Mouse (Mus musculus) kidney, postnatal 10 days (tissue): ENCODE results near the gene Psen1.
A peak's percentile ranks its signal among the peaks of the same experiment; 100 is the strongest.

Experiments used
- DNase-seq: peaks from one replicate; pipeline ENCODE4 v3.0.0; 2021; ENCODE audit warnings: mixed read lengths

The Psen1 gene

DNA sequence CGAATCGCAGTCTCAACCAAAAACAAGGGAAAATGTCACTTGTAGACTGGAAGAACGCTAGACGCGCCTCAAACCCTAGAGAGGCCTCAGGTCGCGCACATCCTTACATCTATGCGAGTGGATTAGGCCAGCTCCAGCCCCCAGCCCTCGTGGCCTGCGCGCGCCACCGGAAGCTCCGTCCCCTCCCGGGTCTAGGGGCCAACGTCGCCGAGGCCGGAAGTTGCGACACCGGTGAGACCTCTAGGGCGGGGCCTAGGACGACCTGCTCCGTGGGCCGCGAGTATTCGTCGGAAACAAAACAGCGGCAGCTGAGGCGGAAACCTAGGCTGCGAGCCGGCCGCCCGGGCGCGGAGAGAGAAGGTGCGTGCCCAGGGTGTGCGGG, at the start of gene Psen1:
Gene Psen1, plus strand, starts transcription at position 219 of the 382 bp plus-strand sequence.
- peak; percentile 96 for DNase-seq

GRCm38 (mm10) chr12:83641233-83641632, 46.7 kb upstream of the Psen1 start:
- no peak for DNase-seq

DNA sequence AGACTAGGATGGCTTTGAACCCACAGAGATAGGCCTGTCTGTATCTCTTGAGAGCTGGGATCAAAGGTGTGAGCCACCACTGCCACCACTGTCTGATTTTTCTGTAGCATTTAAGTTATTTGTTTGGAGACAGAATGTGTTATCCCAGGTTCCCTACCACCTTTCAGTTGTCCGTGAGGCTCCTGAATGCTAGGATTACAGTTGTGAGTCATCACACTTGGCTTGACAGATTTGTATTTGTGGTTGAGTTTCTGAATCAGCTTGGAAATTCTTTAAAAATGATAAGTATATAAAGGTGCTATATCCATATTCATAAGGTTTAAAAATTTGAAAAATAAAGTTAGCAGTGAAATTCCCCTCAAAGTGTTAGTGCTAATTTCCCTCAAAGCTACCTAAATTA, 44.8 kb upstream of the Psen1 start:
- no peak for DNase-seq

DNA sequence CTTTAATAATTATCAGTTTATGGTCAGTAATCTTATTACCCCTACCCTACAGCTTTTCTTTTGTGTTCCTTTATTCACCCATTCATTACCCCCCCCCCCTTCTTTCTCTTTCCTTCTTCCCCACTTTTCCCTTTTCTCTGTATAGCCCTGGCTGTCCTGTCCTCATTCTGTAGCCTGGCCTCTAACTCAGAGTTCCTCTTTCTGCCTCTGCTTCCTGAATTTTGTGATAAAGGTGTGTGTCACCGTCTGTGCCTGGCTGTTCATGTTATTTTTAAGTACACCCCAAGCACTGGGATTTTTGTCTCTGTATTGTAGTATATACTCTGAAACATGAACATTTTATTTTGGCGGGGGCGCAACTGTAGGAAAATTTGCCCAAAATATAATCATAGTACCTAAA, 37.6 kb upstream of the Psen1 start:
- DNase-seq, result no peak

GRCm38 (mm10) chr12:83651414-83651813, 36.5 kb upstream of the Psen1 start:
- DNase-seq, result no peak

DNA sequence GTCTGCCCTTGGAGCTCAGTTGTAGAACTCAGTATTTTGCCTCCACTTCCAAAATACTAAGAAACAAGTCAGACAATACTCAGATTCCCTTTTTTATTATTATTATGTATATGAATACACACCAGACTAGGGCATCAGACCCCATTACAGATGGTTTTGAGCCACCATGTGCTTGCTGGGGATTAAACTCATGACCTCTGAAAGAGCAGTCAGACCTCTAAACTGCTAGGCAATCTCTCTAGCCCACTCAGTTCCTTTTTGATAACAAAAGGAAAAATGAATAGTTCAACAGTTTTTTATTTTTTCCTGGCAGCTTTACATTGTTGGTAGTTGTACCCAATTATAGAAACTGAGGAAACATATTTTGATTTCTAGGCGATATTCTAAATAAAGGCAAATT, 2.5 kb upstream of the Psen1 start:
- no peak for DNase-seq

DNA sequence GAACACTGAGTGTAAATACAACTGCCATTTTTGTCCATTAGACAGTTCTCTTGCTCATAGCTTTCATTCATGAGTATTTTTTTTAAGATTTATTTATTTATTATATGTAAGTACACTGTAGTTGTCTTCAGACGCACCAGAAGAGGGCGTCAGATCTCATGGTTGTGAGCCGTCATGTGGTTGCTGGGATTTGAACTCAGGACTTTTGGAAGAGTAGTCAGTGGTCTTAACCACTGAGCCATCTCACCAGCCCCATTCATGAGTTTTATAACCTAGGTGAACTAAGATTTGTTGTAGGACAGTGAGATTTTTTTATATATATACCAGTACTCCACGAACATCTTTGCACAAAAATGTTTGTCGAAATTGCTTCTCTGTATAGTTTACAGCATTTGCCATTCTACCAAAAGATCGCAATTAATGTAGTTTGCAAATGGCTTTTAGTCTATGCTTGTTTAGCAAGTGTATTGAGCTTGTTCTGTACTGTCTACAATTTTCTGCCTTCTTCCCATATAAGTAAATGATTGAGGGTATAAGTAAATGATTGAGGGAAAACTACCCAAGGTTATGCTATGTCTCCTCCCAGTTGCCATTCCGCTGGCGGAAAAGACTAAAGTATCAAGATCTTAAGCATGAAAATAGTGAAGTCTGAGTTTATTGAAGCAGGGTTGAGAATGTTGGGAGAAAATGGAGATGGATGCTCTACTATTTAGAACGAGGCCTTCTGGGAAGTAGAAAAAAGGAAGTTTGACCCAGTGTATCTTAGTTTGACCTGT, 1.2 kb upstream of the Psen1 start:
- peak; percentile 29 for DNase-seq

DNA sequence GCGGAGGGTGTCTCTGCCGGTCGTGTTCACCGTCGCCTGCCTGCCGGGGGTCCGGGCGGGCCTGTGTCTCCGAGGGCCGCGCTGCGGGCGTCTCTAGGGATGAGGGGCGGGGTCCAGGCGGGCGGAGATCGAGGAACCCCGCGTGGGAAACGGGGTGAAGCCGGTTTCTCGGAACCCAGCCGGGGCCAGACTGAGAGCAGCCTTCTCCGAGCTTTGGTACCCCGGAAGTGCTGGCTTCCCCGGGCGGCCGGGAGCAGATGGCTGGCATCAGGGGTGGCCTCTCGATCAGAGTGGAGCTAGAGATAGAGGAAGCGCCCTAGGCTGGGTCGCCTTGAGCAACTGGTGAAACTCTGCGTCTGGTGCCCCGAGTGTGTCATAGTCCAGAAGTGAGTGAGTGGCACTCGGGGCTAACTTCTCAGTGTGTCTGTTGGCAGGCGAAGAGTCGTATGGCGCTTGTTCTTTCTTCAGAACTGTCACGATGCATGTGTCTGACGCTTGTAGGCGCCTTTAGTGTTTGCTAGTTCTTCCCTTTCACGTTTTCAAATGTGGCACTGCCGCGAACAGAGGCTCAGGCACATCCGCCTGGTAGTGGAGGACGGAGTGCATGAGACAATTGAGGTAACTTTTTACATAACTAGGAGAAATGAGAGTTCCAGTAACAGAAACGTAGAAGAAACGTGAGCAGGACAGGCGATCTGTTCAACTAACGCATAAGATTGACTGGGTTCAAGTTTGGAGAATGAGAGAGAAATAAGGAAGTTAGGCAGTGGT, 549 bp downstream of the Psen1 start:
- DNase-seq, result no peak

- no peak for DNase-seq
Observed at GRCm38 (mm10) chr12:83689087-83689432, 1.1 kb downstream of the Psen1 start.

DNA sequence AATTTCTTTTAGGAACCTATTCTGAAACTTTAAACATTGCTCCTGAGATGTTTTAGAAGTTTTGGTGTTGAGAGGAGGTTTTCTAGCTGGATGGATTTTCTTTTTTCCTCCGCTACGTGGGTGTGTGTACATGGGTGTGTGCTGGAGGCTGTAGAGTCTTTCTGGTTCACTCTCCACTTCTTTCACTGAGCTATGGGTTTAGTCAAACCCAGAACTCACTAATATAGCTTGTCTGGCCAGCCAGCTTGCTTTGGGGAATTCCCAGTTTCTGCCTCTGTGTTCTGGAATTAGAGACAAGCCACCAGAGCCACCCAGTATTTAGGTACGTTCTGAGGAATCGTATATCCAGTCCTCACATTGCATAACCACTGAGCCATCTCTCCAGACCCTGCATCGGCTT, 6.1 kb downstream of the Psen1 start:
- DNase-seq, result no peak

GRCm38 (mm10) chr12:83694669-83695068, 6.7 kb downstream of the Psen1 start:
- DNase-seq, result no peak

DNA sequence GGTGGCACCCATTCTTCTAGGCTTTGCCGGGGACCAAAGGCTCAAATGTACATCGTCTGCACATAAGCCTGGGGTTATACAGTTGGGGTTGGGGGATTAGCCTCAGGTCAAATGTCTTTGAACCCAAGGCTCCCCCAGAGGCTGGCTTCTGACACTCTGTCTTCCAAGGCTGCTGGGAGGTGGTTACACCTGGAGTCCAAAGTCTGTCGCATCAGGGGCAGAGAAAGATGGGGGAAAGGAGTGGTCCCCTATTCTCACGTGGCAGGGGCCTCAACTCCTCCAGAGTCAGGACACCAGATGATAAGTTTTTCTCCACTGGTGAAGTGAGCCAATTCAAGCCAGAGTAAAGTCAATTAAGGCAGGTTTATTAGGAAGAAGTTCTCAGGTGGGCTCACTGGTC, 10.7 kb downstream of the Psen1 start:
- DNase-seq, result no peak

GRCm38 (mm10) chr12:83701608-83702007, 13.7 kb downstream of the Psen1 start:
- no peak for DNase-seq

GRCm38 (mm10) chr12:83702796-83703195, 14.8 kb downstream of the Psen1 start:
- no peak for DNase-seq

- no peak for DNase-seq
Observed at GRCm38 (mm10) chr12:83706951-83707350, 19.0 kb downstream of the Psen1 start.

GRCm38 (mm10) chr12:83708160-83709092, 20.5 kb downstream of the Psen1 start:
- no peak for DNase-seq

DNA sequence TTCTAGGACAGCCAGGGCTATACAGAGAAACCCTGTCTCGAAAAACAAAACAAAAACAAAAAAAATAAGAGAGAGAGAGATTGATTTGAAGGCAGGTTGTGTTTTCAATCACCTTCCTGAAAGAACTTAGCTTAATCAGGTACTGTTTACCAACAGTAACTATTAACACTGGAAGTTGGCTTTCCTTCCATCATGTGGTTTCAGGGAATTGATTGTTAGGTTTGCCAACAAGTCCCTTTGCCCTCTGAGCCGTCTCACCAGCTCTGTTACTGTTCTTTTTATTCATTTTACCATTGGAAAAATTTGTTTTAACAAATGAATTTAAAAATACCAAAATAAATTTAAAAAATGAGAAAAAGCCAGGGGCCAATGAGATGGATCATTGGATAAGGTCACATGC, 22.0 kb downstream of the Psen1 start:
- DNase-seq, result no peak

- peak; percentile 67 for DNase-seq
Observed at GRCm38 (mm10) chr12:83713749-83714148, 25.8 kb downstream of the Psen1 start.

DNA sequence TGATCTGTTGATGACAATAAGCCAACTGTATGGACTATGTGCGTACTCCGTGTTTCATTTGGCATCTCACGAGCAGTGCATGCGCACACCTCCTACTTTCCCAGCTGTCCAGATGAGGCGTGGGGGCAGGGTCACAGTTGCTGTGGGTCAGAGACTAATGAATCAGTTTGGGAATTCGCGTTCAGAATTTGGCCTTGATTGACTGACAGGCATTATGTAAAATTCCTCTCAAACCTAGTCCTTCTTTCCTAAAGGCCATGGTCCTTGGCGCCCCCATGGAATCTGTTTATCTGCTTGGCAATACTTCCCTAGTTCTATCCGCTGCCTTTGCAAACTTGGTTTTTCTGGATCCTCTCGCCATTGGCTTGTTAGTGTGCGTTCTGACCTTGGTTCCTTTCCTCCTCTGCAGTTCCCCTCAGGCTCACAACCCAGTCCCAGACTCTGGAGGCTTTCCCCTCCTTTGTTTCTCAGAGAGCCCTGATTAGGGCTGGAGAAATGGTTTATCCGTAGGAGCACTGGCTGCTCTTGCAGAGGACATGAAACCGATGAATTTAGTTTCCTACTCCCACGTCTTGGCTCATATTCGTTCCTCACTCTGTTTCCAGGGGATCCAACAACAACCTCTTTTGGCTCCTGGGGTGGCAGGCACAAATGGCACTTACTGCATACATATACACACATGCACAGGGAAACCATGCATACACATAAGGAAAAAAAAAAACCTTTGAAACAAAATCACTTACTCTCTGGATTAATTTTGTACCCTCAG, 28.6 kb downstream of the Psen1 start:
- no peak for DNase-seq

GRCm38 (mm10) chr12:83719431-83719830, 31.5 kb downstream of the Psen1 start:
- no peak for DNase-seq

DNA sequence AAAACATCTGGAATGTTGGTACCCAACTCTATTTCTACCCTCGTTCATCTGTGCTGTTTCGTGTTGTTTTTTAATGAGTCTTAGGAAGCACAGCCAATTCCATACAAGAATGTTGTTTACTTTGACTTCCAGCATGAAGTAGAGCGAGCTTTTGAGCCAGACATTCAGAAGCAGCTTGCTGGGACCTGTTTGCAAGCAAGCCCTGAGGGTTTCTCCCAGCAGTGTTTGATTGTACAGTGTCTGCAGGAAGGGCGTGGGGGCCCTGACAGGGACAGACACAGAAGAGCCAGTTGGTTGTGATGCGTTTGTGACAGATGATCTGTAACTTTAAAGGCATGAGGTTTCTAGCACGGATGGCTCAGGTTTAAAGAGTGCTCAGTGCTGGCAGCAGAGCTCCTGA, 33.3 kb downstream of the Psen1 start:
- peak; percentile 21 for DNase-seq

DNA sequence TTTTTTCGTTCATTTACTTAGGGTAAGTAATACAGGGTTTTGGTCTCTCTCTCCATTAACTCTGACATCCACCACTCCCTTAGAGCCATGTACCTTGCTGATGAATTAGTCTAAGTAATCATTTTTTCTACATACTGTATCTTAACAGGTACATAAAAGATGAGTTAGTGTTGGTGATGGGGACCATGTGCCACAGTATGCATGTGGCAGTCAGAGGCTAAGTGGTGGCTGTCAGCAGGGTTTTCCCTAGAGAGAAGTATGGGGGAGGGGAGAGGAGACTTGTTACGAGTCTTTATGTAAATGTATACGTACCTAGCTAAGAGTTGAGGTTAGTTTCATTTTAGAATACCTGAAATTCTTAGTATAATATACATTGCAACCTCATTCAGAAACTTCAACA, 35.1 kb downstream of the Psen1 start:
- DNase-seq, result no peak
